Mouse (Mus musculus) E14TG2a.4 (cell line): Measurements from ENCODE around the gene Pparg.

Source experiments
- H3K27me3 ChIP-seq: 2 replicates; pipeline ENCODE4 v1.6.1; 2014; ENCODE audit warnings: low read length, control low read depth; ENCODE audit not compliant: insufficient read depth
- H3K36me3 ChIP-seq: 2 replicates; pipeline ENCODE4 v1.6.1; 2014; ENCODE audit warnings: low read length, control low read depth; ENCODE audit not compliant: insufficient read depth
- H3K4me1 ChIP-seq: replicated peaks from 2 replicates; pipeline ENCODE4 v1.6.1; 2014; ENCODE audit warnings: low read depth, low read length, control low read depth
- H3K4me3 ChIP-seq: replicated peaks from 2 replicates; pipeline ENCODE4 v1.5.1; 2014; ENCODE audit warnings: mild to moderate bottlenecking, low read length
- H3K9me3 ChIP-seq: 2 replicates; pipeline ENCODE4 v1.6.1; 2014; ENCODE audit warnings: low read length, control low read depth
- CTCF ChIP-seq: conservative IDR thresholded peaks from 2 replicates; pipeline ENCODE4 v1.5.1; 2014; ENCODE audit warnings: low read length
- NANOG ChIP-seq: IDR thresholded peaks from 2 replicates; pipeline ENCODE4 v1.6.1; 2014; ENCODE audit warnings: borderline replicate concordance, low read length, mixed read lengths
- POU5F1 ChIP-seq: IDR thresholded peaks from 2 replicates; pipeline ENCODE4 v1.6.1; 2014; ENCODE audit warnings: low read length, borderline replicate concordance

Pparg gene

DNA sequence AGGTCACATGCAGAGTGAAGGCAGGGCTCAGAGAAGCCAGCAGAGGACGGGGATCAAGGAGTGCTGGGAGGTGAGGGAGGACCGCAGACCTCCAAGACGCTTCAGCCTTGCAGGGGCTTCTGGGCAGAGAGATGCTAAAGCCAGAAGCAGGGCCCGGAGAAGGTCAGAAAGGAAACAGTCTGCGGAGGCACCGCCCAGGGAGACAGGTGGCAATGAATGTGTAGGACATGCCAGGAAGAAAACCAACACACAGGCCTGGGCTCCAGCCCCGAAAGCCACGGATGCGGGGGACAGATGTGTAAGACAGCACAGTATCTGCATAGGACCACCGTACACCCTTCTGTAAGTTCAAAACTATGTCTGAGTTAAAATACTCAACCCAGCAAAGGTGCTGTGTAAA is 139.5 kb downstream of the Pparg start:
- no peak for TF ChIP-seq POU5F1
- no peak for TF ChIP-seq NANOG
- TF ChIP-seq CTCF = no peak
- H3K36me3 ChIP-seq = no peaks in the 10 kb centered on the region
- no peaks in the 10 kb centered on the region for H3K9me3 ChIP-seq
- H3K27me3 ChIP-seq = peaks cover 19% of the 10 kb centered on the region
- H3K4me3 ChIP-seq = peak overlapping the region; percentile 57
- H3K4me1 ChIP-seq = peaks cover 23% of the 10 kb centered on the region

DNA sequence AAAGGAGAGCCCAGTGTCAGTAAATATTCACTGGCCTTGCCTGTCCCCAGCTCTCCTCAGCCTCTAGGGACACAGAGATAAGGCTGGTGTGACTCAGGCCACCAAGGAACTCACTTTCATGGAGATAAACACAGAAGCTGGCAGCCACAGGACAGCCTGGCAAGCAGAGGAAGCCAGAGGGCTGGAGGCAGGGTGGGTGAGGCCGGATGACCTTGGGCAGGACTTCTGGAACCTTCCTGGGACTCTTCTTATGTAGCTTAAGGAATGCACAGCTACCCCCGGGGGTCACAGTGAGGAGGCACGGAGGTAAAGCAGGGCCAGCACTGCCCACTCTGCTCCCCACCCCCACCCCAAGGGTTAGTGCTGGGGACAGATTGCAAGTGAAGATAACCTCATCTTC is 140.4 kb downstream of the Pparg start:
- TF ChIP-seq CTCF (no peak), NANOG (no peak), POU5F1 (no peak)
- no peaks in the 10 kb centered on the region for H3K9me3 ChIP-seq
- peaks cover 23% of the 10 kb centered on the region for H3K4me1 ChIP-seq
- H3K4me3 ChIP-seq = no peak overlapping the region
- H3K27me3 ChIP-seq = peaks cover 17% of the 10 kb centered on the region
- H3K36me3 ChIP-seq = no peaks in the 10 kb centered on the region

GRCm38 (mm10) chr6:115503038-115503437 is 142.3 kb downstream of the Pparg start:
- Histone ChIP-seq H3K36me3 (no peaks in the 10 kb centered on the region), H3K27me3 (peaks cover 17% of the 10 kb centered on the region), H3K4me3 (no peak overlapping the region), H3K9me3 (no peaks in the 10 kb centered on the region), H3K4me1 (peaks cover 23% of the 10 kb centered on the region)
- TF ChIP-seq NANOG = no peak
- no peak for TF ChIP-seq CTCF
- TF ChIP-seq POU5F1 = no peak

DNA sequence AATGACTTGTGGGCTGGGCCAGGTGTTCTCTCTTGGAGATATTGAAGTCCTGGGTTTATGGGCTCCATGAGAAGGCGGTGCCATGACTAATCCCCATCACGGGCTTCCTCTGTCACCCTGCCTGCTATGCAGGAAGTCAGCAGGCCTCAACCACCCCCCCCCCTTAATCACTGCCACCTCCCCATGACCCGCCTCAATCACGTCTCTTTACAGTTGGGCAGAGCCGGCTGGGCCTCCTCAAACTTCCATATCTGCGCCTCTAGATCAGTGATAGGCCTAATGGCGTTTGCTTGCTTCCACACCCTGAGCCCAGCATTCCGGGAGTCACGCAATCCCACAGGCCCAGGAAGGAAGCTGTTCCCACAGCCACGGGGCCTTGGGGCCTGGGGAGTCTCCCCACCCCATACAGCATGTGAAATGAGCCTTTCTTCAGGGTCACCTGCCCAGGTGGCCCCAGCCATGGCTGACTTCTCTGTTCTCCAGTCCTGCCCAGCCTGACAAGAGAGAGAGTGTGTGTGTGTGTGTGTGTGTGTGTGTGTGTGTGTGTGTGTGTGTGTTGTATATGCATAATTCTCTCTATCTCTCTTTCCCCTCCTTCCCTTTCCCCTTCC is 142.9 kb downstream of the Pparg start:
- Histone ChIP-seq H3K27me3 (peaks cover 17% of the 10 kb centered on the region), H3K4me3 (no peak overlapping the region), H3K9me3 (no peaks in the 10 kb centered on the region), H3K4me1 (peaks cover 22% of the 10 kb centered on the region), H3K36me3 (no peaks in the 10 kb centered on the region)
- TF ChIP-seq NANOG (no peak), POU5F1 (no peak), CTCF (no peak)

- Histone ChIP-seq H3K4me1 (peaks cover 17% of the 10 kb centered on the region), H3K36me3 (no peaks in the 10 kb centered on the region), H3K9me3 (no peaks in the 10 kb centered on the region), H3K27me3 (peaks cover 17% of the 10 kb centered on the region), H3K4me3 (no peak overlapping the region)
- TF ChIP-seq CTCF (no peak), POU5F1 (no peak), NANOG (no peak)
Observed at GRCm38 (mm10) chr6:115504160-115504558, 143.4 kb downstream of the Pparg start.

GRCm38 (mm10) chr6:115504915-115505314 is 144.2 kb downstream of the Pparg start:
- peaks cover 16% of the 10 kb centered on the region for H3K27me3 ChIP-seq
- TF ChIP-seq POU5F1 (no peak), CTCF (no peak), NANOG (no peak)
- H3K4me1 ChIP-seq = peaks cover 10% of the 10 kb centered on the region
- no peaks in the 10 kb centered on the region for H3K36me3 ChIP-seq
- no peak overlapping the region for H3K4me3 ChIP-seq
- no peaks in the 10 kb centered on the region for H3K9me3 ChIP-seq

- TF ChIP-seq CTCF = no peak
- no peak for TF ChIP-seq POU5F1
- no peak for TF ChIP-seq NANOG
- Histone ChIP-seq H3K27me3 (peaks cover 7% of the 10 kb centered on the region), H3K4me3 (no peak overlapping the region), H3K9me3 (no peaks in the 10 kb centered on the region), H3K4me1 (no peaks in the 10 kb centered on the region), H3K36me3 (no peaks in the 10 kb centered on the region)
Observed at GRCm38 (mm10) chr6:115506425-115506824, 145.7 kb downstream of the Pparg start.

DNA sequence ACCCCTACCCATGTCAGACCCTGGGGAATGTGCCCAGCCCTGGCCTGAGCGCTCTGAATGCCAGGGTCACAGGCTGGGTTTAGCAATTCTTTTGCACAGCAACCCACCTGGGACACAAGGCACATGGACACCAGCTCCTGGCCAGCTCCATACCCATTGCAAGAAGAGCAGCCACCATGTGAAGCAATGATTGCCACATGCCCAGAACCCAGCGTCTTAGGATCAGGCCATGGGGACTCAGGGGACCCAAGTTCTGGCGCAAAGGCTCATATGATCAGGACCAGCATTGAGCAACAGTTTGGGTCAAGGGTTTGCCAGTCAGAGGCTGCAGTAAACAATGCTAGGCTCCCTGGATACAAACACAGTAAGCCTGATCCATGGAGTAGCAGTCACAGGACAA is 150.7 kb downstream of the Pparg start:
- H3K36me3 ChIP-seq = no peaks in the 10 kb centered on the region
- peaks cover 3% of the 10 kb centered on the region; the same call in 1 of the 2 replicates for H3K4me1 ChIP-seq
- no peaks in the 10 kb centered on the region for H3K9me3 ChIP-seq
- no peak overlapping the region for H3K4me3 ChIP-seq
- no peaks in the 10 kb centered on the region for H3K27me3 ChIP-seq
- TF ChIP-seq POU5F1 (no peak), CTCF (no peak), NANOG (no peak)

DNA sequence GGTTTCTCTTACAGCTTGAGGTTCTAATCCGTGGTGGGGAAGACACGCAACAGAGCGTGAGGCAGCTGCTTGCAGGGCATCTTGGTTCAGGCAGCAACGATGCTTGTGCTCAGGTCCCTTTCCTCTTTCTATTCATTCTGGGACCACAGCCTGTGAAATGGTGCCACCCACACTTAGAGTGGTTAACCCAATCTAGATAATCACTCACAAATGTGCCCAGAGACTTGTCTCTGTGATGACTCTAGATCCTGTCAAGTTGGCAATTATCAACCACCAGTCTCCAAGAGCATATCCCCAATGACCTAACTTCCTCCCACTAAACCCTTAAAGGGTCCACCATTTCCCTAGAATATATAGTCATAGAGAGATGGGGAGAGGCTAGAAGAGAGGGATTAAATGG is 152.5 kb downstream of the Pparg start:
- Histone ChIP-seq H3K27me3 (no peaks in the 10 kb centered on the region), H3K4me1 (peaks cover 3% of the 10 kb centered on the region; the same call in 1 of the 2 replicates), H3K4me3 (no peak overlapping the region), H3K9me3 (no peaks in the 10 kb centered on the region), H3K36me3 (no peaks in the 10 kb centered on the region)
- TF ChIP-seq CTCF (no peak), NANOG (no peak), POU5F1 (no peak)
